Mouse (Mus musculus) intestine, embryonic 15.5 days (tissue): ENCODE measurements at regions not wholly inside any gene's neighbourhood (a gene's known extent, or its start where the extent isn't known, plus 50 kb on each side); places are given as distances from the start of the nearest gene placed in this dataset.

Experiments used
- ATAC-seq: fragments of 200-750 bp; cut with Nextera tagmentation; 2 replicates; pipeline ENCODE4 v1.8.0; 2017; ENCODE audit warnings: moderate TSS enrichment, moderate library complexity
- H3K27ac ChIP-seq: fragments of 300-500 bp; sonication (generic); 2 replicates; pipeline ENCODE4 v1.5.1; 2015; ENCODE audit warnings: mild to moderate bottlenecking, inconsistent platforms
- H3K27me3 ChIP-seq: fragments of 300-500 bp; sonication (generic); replicated peaks from 2 replicates; pipeline ENCODE4 v1.6.1; 2015; ENCODE audit warnings: inconsistent platforms
- H3K36me3 ChIP-seq: fragments of 300-500 bp; sonication (generic); 2 replicates; pipeline ENCODE4 v1.6.1; 2015; ENCODE audit warnings: inconsistent platforms
- H3K4me1 ChIP-seq: fragments of 300-500 bp; sonication (generic); replicated peaks from 2 replicates; pipeline ENCODE4 v1.6.1; 2015; ENCODE audit warnings: inconsistent platforms
- H3K4me2 ChIP-seq: fragments of 300-500 bp; sonication (generic); replicated peaks from 2 replicates; pipeline ENCODE4 v1.6.1; 2015; ENCODE audit warnings: mild to moderate bottlenecking, inconsistent platforms
- H3K4me3 ChIP-seq: fragments of 300-500 bp; sonication (generic); replicated peaks from 2 replicates; pipeline ENCODE4 v1.5.1; 2015; ENCODE audit warnings: inconsistent platforms
- H3K9ac ChIP-seq: fragments of 300-500 bp; sonication (generic); 2 replicates; pipeline ENCODE4 v1.6.1; 2015; ENCODE audit warnings: inconsistent platforms
- H3K9me3 ChIP-seq: fragments of 300-500 bp; sonication (generic); 2 replicates; pipeline ENCODE4 v1.6.1; 2016; ENCODE audit warnings: inconsistent platforms
- WGBS: fragments of 180-500 bp; shearing (Covaris S2); methylation state at CpG from one replicate; pipeline ENCODE4 v1.1.7; 2015; 5-methylcytosine and 5-hydroxymethylcytosine counted together

DNA sequence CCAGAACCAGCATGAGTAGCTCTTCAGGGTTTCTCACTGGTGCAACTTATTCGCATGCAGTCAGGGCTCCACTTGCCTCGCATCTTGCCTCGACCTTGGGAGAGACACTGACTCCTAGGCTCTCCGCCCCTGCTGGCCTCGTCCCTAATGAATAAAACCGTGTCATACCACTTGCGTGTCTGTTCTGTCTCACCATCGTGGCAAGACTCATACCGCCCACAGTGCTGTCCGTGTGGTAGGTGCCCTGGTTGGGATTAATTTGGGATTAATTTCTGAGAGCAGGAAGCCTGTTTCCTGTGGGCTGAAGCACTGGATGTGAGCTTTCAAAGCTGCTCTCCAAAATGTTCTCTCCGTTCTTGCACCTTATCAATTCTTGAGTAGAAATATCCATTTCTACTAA is 144.7 kb downstream of the Rchy1 start:
- Histone ChIP-seq H3K36me3 (no peaks in the 10 kb centered on the region), H3K9me3 (no peaks in the 10 kb centered on the region), H3K9ac (no peak overlapping the region), H3K4me1 (no peaks in the 10 kb centered on the region), H3K4me2 (no peak overlapping the region), H3K27me3 (no peaks in the 10 kb centered on the region), H3K27ac (no peak overlapping the region), H3K4me3 (no peak overlapping the region)
- ATAC-seq: no peak
- 59% methylated on average over 11 of the region's 11 CpGs for WGBS

DNA sequence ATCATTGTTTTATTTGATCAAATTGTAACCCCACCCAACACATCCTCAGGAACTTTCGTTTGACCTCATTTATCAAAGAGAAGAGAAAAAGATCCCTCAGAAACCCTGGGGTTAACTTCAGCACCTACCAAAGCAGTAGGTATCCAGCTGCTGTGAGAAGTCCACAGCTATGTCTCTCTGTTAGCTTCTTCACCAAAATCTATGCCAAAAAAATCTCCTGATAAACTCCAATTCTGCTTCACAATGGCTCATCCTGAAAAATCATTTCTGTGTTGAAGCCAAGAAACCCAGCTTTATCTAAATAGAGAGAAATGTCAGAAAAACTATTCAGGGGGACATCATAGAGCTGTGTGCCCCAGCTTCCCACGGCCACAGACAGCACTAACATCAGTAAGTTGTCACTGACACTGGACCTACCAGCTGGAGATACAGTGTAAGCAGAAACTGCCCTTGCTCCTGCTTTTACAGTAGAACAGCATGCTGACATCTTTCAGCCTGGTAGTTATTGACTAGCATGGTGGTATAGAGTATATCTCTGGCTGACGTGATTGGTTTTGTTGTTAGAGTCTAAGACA is 146.4 kb downstream of the Rchy1 start:
- no peaks in the 10 kb centered on the region for H3K9me3 ChIP-seq
- no peak overlapping the region for H3K9ac ChIP-seq
- H3K36me3 ChIP-seq: no peaks in the 10 kb centered on the region
- WGBS: 68% methylated on average over 3 of the region's 3 CpGs
- ATAC-seq: no peak
- no peaks in the 10 kb centered on the region for H3K27me3 ChIP-seq
- H3K27ac ChIP-seq: no peak overlapping the region
- no peaks in the 10 kb centered on the region for H3K4me1 ChIP-seq
- no peak overlapping the region for H3K4me3 ChIP-seq
- no peak overlapping the region for H3K4me2 ChIP-seq

DNA sequence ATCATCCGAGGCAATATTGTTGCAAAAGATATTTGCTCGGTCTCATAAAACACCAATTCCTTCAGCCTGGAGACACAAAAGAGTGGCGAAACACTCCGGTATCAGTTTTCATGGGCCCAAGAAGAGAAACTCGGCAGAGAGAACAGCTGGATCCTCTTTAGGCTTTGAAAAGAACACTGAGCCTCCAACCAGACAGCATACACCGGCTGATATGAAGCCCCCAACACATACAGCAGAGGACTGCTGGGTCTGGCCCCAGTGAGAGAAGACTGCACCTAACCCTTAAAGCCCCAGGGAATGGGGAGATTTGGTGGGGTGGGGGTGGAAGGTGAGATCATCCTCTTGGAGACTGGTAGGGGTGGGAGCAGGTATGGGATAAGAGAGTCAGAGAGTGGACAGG is 147.9 kb downstream of the Rchy1 start:
- Histone ChIP-seq H3K27ac (no peak overlapping the region), H3K9ac (no peak overlapping the region), H3K4me1 (no peaks in the 10 kb centered on the region), H3K9me3 (no peaks in the 10 kb centered on the region), H3K4me3 (no peak overlapping the region), H3K36me3 (no peaks in the 10 kb centered on the region), H3K27me3 (no peaks in the 10 kb centered on the region), H3K4me2 (no peak overlapping the region)
- WGBS: 67% methylated on average over 6 of the region's 6 CpGs
- no peak for ATAC-seq

DNA sequence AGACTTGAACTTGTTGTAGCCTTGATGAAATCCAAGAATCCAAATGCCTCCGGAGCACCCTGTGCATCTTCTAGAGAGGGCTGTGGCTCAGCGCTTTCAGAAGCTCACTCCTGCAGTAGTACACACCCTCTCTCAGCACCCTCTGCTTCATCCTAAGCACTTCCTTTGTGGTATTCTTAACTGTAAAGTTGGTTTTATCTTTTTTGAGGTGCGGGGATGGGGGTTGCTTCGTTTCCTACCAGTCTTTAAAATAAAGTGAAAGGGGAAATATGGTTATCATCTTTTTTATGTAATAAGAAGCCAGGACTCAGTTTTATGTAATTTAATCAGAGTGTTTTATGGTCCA is 148.5 kb downstream of the Rchy1 start:
- no peak for ATAC-seq
- H3K36me3 ChIP-seq: no peaks in the 10 kb centered on the region
- H3K27ac ChIP-seq: no peak overlapping the region
- H3K4me3 ChIP-seq: no peak overlapping the region
- WGBS: 72% methylated on average over 4 of the region's 4 CpGs
- H3K9ac ChIP-seq: no peak overlapping the region
- H3K4me1 ChIP-seq: no peaks in the 10 kb centered on the region
- no peak overlapping the region for H3K4me2 ChIP-seq
- H3K9me3 ChIP-seq: no peaks in the 10 kb centered on the region
- no peaks in the 10 kb centered on the region for H3K27me3 ChIP-seq

DNA sequence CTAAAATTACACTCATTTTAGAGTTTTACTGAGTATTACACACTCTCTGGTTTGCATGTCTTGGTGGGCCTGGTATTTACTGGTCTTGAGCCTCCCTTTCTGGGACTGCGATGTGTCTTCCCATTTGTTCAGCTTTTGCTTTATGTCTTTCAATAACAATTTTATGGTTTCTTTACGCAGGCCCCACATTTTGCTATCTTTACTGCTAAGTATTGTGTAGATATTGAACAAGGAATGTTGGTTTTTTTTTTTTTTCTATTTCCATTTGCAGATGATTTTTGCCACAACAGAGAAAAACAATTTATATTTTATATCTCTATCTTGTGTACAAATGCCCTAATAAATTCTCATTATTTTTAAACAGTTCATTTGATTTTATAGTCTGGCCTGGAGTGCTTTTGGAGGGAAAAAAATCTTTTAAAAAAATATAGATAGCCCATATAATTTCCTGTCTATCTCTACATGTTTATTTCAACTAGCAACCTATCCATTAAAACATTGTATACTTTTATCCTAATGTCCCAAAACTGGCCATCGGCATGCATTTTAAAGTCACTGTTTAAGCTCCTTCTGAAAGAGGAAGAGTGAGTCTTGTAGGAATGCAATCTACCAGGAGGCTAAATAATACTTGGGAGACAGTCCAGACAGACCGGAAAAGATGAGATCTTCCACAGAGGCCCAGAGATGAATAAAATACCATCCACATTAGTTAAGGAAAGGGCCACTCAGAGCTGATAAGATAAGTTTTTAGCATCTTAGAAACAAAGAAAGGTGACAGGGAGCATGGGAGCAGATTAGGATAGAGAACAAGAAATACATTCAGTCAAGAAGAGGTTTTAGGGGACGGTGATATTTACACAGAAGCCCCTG is 149.1 kb downstream of the Rchy1 start:
- no peak overlapping the region for H3K4me2 ChIP-seq
- H3K4me1 ChIP-seq: no peaks in the 10 kb centered on the region
- 53% methylated on average over 5 of the region's 5 CpGs for WGBS
- no peak overlapping the region for H3K4me3 ChIP-seq
- no peak overlapping the region for H3K27ac ChIP-seq
- no peak overlapping the region for H3K9ac ChIP-seq
- ATAC-seq: no peak
- no peaks in the 10 kb centered on the region for H3K27me3 ChIP-seq
- no peaks in the 10 kb centered on the region for H3K36me3 ChIP-seq
- H3K9me3 ChIP-seq: no peaks in the 10 kb centered on the region

DNA sequence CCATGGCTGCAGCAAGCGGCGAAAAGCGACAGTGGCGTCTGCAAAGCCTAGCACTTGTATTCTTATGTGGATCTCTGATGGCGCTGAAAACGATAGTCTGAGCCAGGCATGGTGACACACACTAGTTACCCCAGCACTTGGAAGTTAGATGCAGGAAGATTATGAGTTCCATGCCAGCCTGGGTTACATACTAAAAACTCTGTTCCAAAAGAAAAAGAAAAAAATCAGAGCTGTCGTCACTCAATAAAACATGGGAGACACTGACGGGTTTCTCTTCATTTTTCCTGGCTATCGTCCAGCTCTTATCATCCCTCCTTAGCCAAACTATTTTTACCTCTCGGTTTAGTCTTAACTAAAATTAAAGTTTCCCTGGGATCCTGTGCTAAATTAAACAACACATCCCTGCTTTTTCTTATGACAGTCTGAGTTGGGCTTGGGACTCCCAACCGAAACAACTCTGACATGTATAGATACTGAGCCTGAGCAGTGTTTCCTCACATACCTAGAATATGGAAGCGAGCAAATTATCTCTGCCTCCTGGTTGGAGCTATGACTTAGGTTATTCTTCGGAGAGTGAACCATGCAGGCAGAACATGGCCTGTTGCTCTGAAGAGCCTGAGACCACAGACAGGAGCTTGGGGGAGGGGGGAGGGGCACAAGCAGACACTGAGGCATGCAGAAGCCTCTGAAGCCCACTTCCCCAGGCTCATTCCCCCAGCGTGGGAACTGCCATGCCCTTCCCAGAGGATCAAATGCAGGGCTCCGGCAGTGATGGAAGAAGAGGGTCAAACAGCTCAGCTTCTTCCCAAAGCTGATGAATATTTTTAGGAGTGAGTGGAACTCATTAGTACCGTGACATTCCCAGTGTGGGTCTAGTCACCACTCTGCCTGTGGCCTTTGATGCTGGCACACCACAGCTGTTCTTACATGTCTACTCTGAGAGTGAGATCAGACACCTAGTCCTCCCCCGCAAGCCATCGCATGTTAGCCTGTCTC is 155.5 kb downstream of the Rchy1 start:
- 67% methylated on average over 18 of the region's 18 CpGs for WGBS
- no peaks in the 10 kb centered on the region for H3K36me3 ChIP-seq
- no peak overlapping the region for H3K9ac ChIP-seq
- H3K27ac ChIP-seq: no peak overlapping the region
- no peak for ATAC-seq
- H3K9me3 ChIP-seq: no peaks in the 10 kb centered on the region
- no peaks in the 10 kb centered on the region for H3K27me3 ChIP-seq
- no peak overlapping the region for H3K4me3 ChIP-seq
- no peak overlapping the region for H3K4me2 ChIP-seq
- no peaks in the 10 kb centered on the region for H3K4me1 ChIP-seq

DNA sequence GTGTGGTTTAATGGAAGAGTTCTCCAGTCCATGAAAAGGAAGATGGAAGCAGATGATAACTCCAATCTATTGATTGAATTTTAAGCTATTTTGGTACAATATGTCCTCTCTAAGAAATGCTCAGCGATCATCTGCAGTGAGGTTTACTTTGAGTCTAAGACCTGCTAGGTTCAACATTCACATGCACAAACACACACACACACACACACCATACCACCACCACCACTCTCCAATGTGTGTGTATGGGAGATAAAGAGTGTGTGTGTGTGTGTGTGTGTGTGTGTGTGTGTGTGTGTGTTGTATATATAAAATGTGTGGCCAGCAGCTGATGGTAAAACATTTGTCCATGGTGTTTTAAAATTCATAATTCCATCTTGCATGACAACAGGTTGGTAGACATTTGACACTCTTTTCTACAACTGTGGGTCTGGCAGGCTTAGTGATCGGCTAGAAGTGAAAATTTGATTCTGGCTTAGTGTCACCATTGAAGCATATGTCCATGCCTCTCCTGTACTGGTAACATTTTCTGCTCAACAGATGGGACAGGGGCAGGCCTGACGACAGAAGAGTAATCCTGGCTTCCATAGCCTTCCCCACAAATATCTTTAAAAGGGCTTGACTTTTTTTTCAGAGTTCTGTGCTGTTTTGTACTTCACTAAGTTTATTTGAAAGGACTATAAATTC is 161.4 kb downstream of the Rchy1 start:
- Histone ChIP-seq H3K9ac (no peak overlapping the region), H3K4me2 (no peak overlapping the region), H3K27ac (no peak overlapping the region), H3K9me3 (no peaks in the 10 kb centered on the region), H3K27me3 (no peaks in the 10 kb centered on the region), H3K4me1 (no peaks in the 10 kb centered on the region), H3K36me3 (no peaks in the 10 kb centered on the region), H3K4me3 (no peak overlapping the region)
- no peak for ATAC-seq
- whole genome bisulfite sequencing: 90% methylated on average over 3 of the region's 3 CpGs

DNA sequence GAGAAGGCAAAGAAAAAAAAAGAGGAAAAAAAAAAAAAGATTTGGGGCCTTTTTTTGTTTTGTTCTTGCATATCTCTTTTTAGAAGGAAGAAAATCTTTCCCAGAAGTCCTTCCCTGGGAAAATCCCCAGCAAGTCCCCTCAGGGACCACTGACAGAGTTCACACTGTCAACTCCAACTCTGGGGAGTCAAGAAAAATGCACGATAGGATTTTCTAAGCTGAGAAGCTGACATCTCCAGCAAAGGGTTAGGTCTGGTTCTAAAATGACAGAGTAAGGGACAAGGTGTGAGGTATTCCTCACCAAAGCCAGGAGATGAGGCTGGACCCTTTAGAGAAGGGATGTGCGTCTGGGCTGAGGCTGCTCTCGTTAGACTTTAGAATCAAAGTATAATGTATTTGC is 165.5 kb downstream of the Rchy1 start:
- 0 out of 2 replicates have a peak, but pooled peaks cover 4% of the 10 kb centered on the region for H3K4me1 ChIP-seq
- H3K9ac ChIP-seq: no peak overlapping the region
- no peak overlapping the region for H3K4me2 ChIP-seq
- ATAC-seq: no peak
- no peaks in the 10 kb centered on the region for H3K9me3 ChIP-seq
- no peak overlapping the region for H3K4me3 ChIP-seq
- WGBS: 89% methylated on average over 3 of the region's 3 CpGs
- H3K27me3 ChIP-seq: no peaks in the 10 kb centered on the region
- no peak overlapping the region for H3K27ac ChIP-seq
- H3K36me3 ChIP-seq: no peaks in the 10 kb centered on the region

DNA sequence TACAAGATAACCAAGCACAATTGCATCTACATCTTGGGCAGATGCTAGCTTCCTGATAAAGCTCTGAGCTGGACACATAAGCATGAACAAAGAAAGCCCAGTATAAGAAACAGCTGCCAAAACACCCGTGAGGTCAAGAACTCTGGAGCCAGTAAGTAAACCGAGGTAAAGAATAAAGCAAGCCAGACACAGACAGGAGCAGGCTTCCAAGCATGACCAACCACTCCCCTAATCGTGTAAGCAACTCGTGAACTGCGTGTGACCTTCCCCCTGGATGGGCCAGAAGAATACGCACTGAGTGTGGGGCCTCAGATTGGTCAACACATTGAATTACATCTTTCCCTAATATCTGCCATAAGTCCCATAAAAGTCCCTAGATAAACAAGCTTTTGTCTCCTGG is 170.1 kb downstream of the Rchy1 start:
- Histone ChIP-seq H3K36me3 (no peaks in the 10 kb centered on the region), H3K4me2 (no peak overlapping the region), H3K27me3 (no peaks in the 10 kb centered on the region), H3K4me3 (no peak overlapping the region), H3K9ac (no peak overlapping the region), H3K27ac (no peak overlapping the region), H3K4me1 (0 out of 2 replicates have a peak, but pooled peaks cover 4% of the 10 kb centered on the region), H3K9me3 (no peaks in the 10 kb centered on the region)
- WGBS: 33% methylated on average over 6 of the region's 6 CpGs
- ATAC-seq: no peak

DNA sequence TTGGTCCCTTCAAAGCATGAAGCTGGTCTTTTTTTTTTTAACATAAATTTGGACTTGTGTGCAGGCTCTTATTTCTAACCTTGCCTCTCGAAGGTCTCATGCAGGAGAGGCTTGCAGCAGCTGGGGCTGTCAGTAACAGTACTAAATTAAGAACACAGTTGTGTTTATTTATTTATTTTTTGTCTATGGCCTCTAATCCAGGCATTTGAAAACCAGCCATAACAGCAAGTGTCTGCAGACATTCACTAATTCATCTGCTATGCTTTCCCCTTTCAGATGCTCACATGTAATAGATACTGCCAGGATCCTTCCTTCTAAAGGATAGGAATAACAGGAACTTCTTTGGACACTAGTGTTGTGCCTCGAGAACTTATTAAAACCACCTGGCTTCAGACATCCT is 172.5 kb downstream of the Rchy1 start:
- Histone ChIP-seq H3K4me1 (0 out of 2 replicates have a peak, but pooled peaks cover 4% of the 10 kb centered on the region), H3K4me3 (no peak overlapping the region), H3K36me3 (no peaks in the 10 kb centered on the region), H3K9ac (no peak overlapping the region), H3K9me3 (no peaks in the 10 kb centered on the region), H3K27ac (no peak overlapping the region), H3K27me3 (no peaks in the 10 kb centered on the region), H3K4me2 (no peak overlapping the region)
- no peak for ATAC-seq
- WGBS: 37% methylated on average over 2 of the region's 2 CpGs

DNA sequence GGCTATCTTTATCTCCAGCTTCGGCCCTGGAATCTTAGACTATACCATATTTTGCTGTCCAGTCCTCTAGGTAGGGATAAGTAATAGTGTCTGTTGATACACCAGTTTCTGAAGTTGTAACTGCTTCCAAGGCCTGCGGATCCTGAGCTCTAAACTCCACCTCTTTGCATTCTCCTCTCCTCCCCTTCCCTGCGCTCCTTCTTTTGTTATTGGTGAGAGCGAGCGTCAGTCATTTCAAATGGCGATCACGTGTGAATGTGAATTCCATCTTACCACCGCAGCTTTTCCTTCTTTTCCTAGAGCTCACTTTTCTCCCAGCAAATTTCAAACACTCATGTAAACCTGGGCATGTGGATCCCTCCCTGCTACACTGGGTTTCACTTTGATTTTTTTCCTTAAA is 178.9 kb downstream of the Rchy1 start:
- ATAC-seq: no peak
- Histone ChIP-seq H3K27ac (no peak overlapping the region), H3K4me3 (no peak overlapping the region), H3K27me3 (no peaks in the 10 kb centered on the region), H3K4me1 (no peaks in the 10 kb centered on the region), H3K9ac (no peak overlapping the region), H3K9me3 (no peaks in the 10 kb centered on the region), H3K4me2 (no peak overlapping the region), H3K36me3 (no peaks in the 10 kb centered on the region)
- 88% methylated on average over 8 of the region's 8 CpGs for WGBS

DNA sequence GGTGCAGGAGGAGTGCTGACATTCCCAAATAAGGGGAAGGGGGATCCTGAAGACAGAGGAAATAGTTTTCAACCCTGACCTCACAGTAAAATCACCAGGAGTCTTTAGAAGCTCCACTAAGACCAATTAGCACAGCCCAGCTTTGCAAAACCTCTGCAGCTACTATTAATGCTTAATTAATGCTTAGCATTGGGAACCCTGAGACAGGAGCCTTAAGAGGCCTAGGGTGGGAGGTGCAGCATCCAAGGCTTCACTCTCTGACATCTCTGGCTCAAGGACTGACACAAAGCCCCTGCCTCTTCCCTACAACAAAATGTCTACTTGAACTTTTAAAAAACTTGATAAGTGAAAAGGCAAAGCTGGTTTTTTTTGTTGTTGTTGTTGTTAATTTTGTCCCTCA is 185.9 kb downstream of the Rchy1 start:
- Histone ChIP-seq H3K4me1 (no peaks in the 10 kb centered on the region), H3K9me3 (no peaks in the 10 kb centered on the region), H3K36me3 (no peaks in the 10 kb centered on the region), H3K4me2 (no peak overlapping the region), H3K27me3 (no peaks in the 10 kb centered on the region), H3K27ac (no peak overlapping the region), H3K4me3 (no peak overlapping the region), H3K9ac (no peak overlapping the region)
- no peak for ATAC-seq
